Mouse (Mus musculus) CD4-positive, CD25-positive, alpha-beta regulatory T cell, adult 2 months (primary cell): ENCODE measurements around the gene Tbrg4.

Experiments
- DNase-seq: peaks from one replicate; pipeline ENCODE4 v3.0.0-alpha.2; 2012; ENCODE audit warnings: low read depth, low spot score

The Tbrg4 gene

GRCm38 (mm10) chr11:6623704-6624103, 2.2 kb downstream of the Tbrg4 start:
- DNase-seq = no peak

GRCm38 (mm10) chr11:6615250-6616205, 10.3 kb downstream of the Tbrg4 start:
- DNase-seq = no peak

GRCm38 (mm10) chr11:6605491-6606399, 20.1 kb downstream of the Tbrg4 start, which contains the start of gene Nacad:
Gene Nacad (minus strand): TSS chr11:6606053.
- peak; percentile 44 for DNase-seq

GRCm38 (mm10) chr11:6605021-6605481, 20.8 kb downstream of the Tbrg4 start:
- no peak for DNase-seq

GRCm38 (mm10) chr11:6604604-6604936, 21.3 kb downstream of the Tbrg4 start:
- no peak for DNase-seq

- DNase-seq = peak; percentile 62
These were observed 21.8 kb downstream of the Tbrg4 start for GRCm38 (mm10) chr11:6603887-6604603.

GRCm38 (mm10) chr11:6603224-6603623, 22.6 kb downstream of the Tbrg4 start:
- peak; percentile 19 for DNase-seq

GRCm38 (mm10) chr11:6602662-6603061, 23.2 kb downstream of the Tbrg4 start:
- no peak for DNase-seq

- DNase-seq = peak; percentile 18
These were observed 24.0 kb downstream of the Tbrg4 start for GRCm38 (mm10) chr11:6601649-6602480.

- DNase-seq = no peak
These were observed 25.5 kb downstream of the Tbrg4 start for GRCm38 (mm10) chr11:6600284-6600944.

- DNase-seq = no peak
These were observed 26.0 kb downstream of the Tbrg4 start for GRCm38 (mm10) chr11:6599831-6600230.

GRCm38 (mm10) chr11:6599011-6599681, 26.7 kb downstream of the Tbrg4 start:
- no peak for DNase-seq

- DNase-seq = no peak
These were observed 27.5 kb downstream of the Tbrg4 start for GRCm38 (mm10) chr11:6598191-6598889.

- peak; percentile 26 for DNase-seq
These were observed 28.3 kb downstream of the Tbrg4 start for GRCm38 (mm10) chr11:6597523-6597922.

- no peak for DNase-seq
These were observed 29.3 kb downstream of the Tbrg4 start for GRCm38 (mm10) chr11:6596616-6597015.

- no peak for DNase-seq
These were observed 29.7 kb downstream of the Tbrg4 start for GRCm38 (mm10) chr11:6596205-6596604.

GRCm38 (mm10) chr11:6595339-6595738, 30.5 kb downstream of the Tbrg4 start:
- no peak for DNase-seq

- DNase-seq = no peak
These were observed 31.0 kb downstream of the Tbrg4 start for GRCm38 (mm10) chr11:6594845-6595244.

GRCm38 (mm10) chr11:6593406-6593805, 32.5 kb downstream of the Tbrg4 start:
- no peak for DNase-seq
